Mouse (Mus musculus) embryonic fibroblast, embryonic 13.5 days (primary cell): ENCODE measurements around the gene Gm20388. TPM values are rescaled to one million over a fixed set of nuclear protein-coding genes. Genes with fewer than 3 reads are reported as not detected.

Experiments
- H3K27ac ChIP-seq: 2 replicates; pipeline ENCODE4 v1.5.1; 2012; ENCODE audit warnings: low read length, control low read depth, inconsistent platforms; ENCODE audit not compliant: insufficient read depth
- H3K4me1 ChIP-seq: 2 replicates; pipeline ENCODE4 v1.6.1; 2011; ENCODE audit warnings: low read length; ENCODE audit not compliant: control insufficient read depth, insufficient read depth
- H3K4me3 ChIP-seq: 2 replicates; pipeline ENCODE4 v1.5.1; 2011; ENCODE audit warnings: mild to moderate bottlenecking, control low read depth, low read length; ENCODE audit not compliant: insufficient read depth
- CTCF ChIP-seq: IDR thresholded peaks from 2 replicates; pipeline ENCODE4 v1.5.1; 2011; ENCODE audit warnings: mild to moderate bottlenecking, control low read depth, low read length, moderate library complexity, borderline replicate concordance; ENCODE audit not compliant: insufficient read depth
- POLR2A ChIP-seq: IDR thresholded peaks from 2 replicates; pipeline ENCODE4 v1.6.1; 2011; ENCODE audit warnings: low read depth, mild to moderate bottlenecking, control low read depth, low read length, moderate library complexity
- polyA plus RNA-seq: library from polyadenylated mRNA; stranded (reverse); fragments of >200 nt; gene quantifications from 2 replicates; pipeline ENCODE4 v1.2.4, GENCODE M21; 2011; ENCODE audit warnings: low read depth; ENCODE audit not compliant: missing spikeins, insufficient read length

Gm20388 gene
- polyA plus RNA-seq, 1 experiment: 82.8 TPM

- peaks cover 10% of the 10 kb centered on the region; the same call in 1 of the 2 replicates for H3K4me1 ChIP-seq
- no peak overlapping the region for H3K4me3 ChIP-seq
- TF ChIP-seq POLR2A: no peak
- no peak for TF ChIP-seq CTCF
Observed at GRCm38 (mm10) chr8:123687826-123688225, 3777.2 kb downstream of the Gm20388 start.

GRCm38 (mm10) chr8:123692165-123692962 lies 3781.7 kb downstream of the Gm20388 start:
- TF ChIP-seq POLR2A: no peak
- no peak for TF ChIP-seq CTCF
- Histone ChIP-seq H3K4me1 (peaks cover 15% of the 10 kb centered on the region; the same call in 1 of the 2 replicates), H3K27ac (no peak overlapping the region), H3K4me3 (no peak overlapping the region)

More at GRCm38 (mm10) chr8:123687826-123688225, 3777.2 kb downstream of the Gm20388 start:
- no peak overlapping the region for H3K27ac ChIP-seq

DNA sequence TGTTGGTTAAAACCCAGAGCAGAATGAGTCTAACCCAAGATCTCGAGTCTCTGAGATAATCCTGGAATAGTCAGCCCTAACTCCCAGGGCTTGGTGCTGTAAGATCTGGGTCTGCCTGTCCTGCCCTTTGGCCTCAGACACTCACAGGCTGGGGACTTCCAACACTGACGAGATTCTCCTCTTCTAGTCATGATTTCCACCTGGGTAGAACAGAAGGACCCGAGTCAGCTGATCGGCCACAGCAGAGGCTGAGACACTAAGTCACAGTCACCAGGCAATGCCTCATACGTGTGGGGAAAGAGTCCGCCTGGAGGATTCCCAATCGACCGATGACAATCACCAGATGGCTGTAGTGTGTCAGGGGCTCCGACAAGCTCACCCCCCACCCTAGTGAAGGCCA lies 3785.5 kb downstream of the Gm20388 start:
- TF ChIP-seq CTCF: no peak
- no peak for TF ChIP-seq POLR2A
- Histone ChIP-seq H3K4me3 (no peak overlapping the region), H3K27ac (no peak overlapping the region), H3K4me1 (peaks cover 20% of the 10 kb centered on the region)

DNA sequence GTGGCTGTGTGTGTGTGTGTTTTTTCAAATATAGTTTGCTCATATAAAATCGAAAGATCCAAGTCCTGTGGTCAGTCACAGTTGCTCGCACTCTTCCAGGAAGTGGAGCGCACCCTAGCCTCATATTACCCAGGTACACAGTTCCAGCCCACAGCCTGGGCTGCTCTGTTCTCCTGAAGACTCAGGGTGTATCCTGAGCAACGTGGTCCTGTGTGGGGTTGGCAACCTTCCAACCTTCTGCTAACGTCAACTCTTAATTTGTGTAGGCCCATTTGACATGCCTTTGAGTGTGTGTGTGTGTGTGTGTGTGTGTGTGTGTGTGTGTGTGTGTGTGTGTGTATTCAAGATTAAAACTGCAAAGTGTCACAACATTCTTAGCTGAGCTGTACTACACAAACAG lies 3786.7 kb downstream of the Gm20388 start:
- no peak overlapping the region for H3K27ac ChIP-seq
- TF ChIP-seq POLR2A: no peak
- TF ChIP-seq CTCF: no peak
- H3K4me1 ChIP-seq: peaks cover 14% of the 10 kb centered on the region
- no peak overlapping the region for H3K4me3 ChIP-seq

DNA sequence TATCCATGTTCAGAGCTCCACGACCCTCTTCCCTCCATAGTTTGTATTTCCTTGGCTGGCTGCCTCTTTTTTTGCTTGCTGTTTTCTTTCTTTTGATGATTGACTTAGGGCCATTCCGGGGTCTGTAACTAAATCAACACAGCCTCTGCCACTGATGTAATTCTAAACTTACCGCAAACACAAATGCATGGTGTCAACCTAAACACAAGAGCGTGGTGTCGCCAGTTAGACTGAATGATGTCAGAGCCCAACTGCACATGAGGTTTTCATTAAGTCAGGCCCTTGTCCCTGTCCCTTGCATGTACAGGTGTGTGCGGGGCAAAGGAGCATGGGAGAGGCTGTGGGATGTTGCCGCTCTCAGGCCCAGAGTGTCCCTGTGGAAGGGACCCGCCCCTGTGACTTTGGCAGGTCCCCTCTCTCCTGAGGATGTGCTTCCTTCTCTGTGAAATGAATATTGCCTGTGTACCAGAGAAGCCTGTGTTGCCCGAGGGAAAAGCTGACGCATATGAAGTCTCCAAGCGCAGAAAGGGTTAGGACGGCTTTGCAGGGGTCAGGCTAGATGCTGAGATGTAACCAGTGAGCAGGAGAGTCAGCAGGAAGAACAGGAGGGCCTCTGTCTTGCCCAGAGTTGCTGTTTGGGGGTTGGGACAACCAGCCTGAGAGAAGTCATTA lies 3789.9 kb downstream of the Gm20388 start:
- TF ChIP-seq POLR2A: no peak
- TF ChIP-seq CTCF: no peak
- Histone ChIP-seq H3K4me3 (no peak overlapping the region), H3K27ac (no peak overlapping the region), H3K4me1 (peaks cover 8% of the 10 kb centered on the region)

- H3K4me3 ChIP-seq: no peak overlapping the region
- H3K27ac ChIP-seq: no peak overlapping the region
- peaks cover 8% of the 10 kb centered on the region for H3K4me1 ChIP-seq
- TF ChIP-seq CTCF: no peak
- no peak for TF ChIP-seq POLR2A
Observed at GRCm38 (mm10) chr8:123701952-123702587, 3791.4 kb downstream of the Gm20388 start.

- Histone ChIP-seq H3K27ac (no peak overlapping the region), H3K4me1 (peaks cover 8% of the 10 kb centered on the region), H3K4me3 (no peak overlapping the region)
- TF ChIP-seq POLR2A: no peak
- TF ChIP-seq CTCF: no peak
Observed at GRCm38 (mm10) chr8:123705376-123705775, 3794.7 kb downstream of the Gm20388 start.

- no peak overlapping the region for H3K27ac ChIP-seq
- TF ChIP-seq CTCF (no peak), POLR2A (no peak)
- H3K4me3 ChIP-seq: no peak overlapping the region
- H3K4me1 ChIP-seq: no peaks in the 10 kb centered on the region; the same call in 1 of the 2 replicates
Observed at GRCm38 (mm10) chr8:123707137-123707536, 3796.5 kb downstream of the Gm20388 start.

DNA sequence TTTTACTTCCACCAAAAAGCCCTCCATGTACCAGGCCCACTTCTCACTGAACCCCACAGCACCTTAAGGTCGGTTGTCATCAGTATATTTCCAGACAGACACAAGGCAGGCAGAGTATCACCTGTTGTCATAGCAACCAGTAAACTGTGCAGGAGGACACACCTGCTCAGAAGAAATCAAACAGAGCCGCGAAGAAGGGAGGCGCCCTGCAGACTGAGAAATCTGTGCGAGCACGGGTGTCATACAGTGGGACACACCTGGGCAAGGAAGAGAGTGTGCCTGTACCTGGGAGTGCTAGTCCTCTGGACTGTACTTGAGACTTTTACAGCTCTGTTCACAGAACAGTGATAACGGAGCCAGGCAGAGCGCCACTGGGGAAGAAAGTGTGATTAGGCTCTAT lies 3798.1 kb downstream of the Gm20388 start:
- no peak overlapping the region for H3K4me3 ChIP-seq
- no peak for TF ChIP-seq POLR2A
- TF ChIP-seq CTCF: no peak
- no peaks in the 10 kb centered on the region; the same call in 1 of the 2 replicates for H3K4me1 ChIP-seq
- no peak overlapping the region for H3K27ac ChIP-seq
